Mouse (Mus musculus) liver, embryonic 14.5 days (tissue): ENCODE data around the gene Hipk3. TPM values are rescaled to one million over a fixed set of nuclear protein-coding genes. Genes with fewer than 3 reads are reported as not detected.

ENCODE experiments used
- ATAC-seq: fragments of 200-750 bp; cut with Nextera tagmentation; 2 replicates; pipeline ENCODE4 v1.8.0; 2017; ENCODE audit warnings: moderate number of reproducible peaks, mild to moderate bottlenecking, moderate library complexity; ENCODE audit not compliant: insufficient read depth
- DNase-seq, 3 experiments: peaks; one replicate each; pipeline ENCODE4 v3.0.0-alpha.2; 2012 to 2013; ENCODE audit warnings: low read depth in 3 of 3, low spot score in 3 of 3
- H3K27ac ChIP-seq: fragments of 300-500 bp; sonication (generic); 2 replicates; pipeline ENCODE4 v1.5.1; 2014; ENCODE audit warnings: moderate library complexity, mild to moderate bottlenecking, control low read depth, inconsistent platforms
- H3K27me3 ChIP-seq: fragments of 300-500 bp; sonication (generic); 2 replicates; pipeline ENCODE4 v1.6.1; 2014; ENCODE audit warnings: mild to moderate bottlenecking, low read length, moderate library complexity; ENCODE audit not compliant: control insufficient read depth, insufficient read depth
- H3K36me3 ChIP-seq: fragments of 300-500 bp; sonication (generic); replicated peaks from 2 replicates; pipeline ENCODE4 v1.6.1; 2014; ENCODE audit warnings: low read depth; ENCODE audit not compliant: control insufficient read depth, insufficient read depth
- H3K4me1 ChIP-seq, 2 experiments: fragments of 200-500 bp in 1 of 2; fragments of 300-500 bp in 1 of 2; sonication (generic) in 1 of 2; replicated peaks; 2 replicates each; pipeline ENCODE4 v1.6.1; 2012 to 2014; ENCODE audit warnings: antibody characterized with exemption in 1 of 2, inconsistent platforms in 1 of 2, low read length in 1 of 2; ENCODE audit not compliant: control insufficient read depth in 2 of 2, insufficient read depth in 2 of 2
- H3K4me2 ChIP-seq: fragments of 300-500 bp; sonication (generic); 2 replicates; pipeline ENCODE4 v1.6.1; 2014; ENCODE audit warnings: low read depth, mild to moderate bottlenecking, control low read depth, moderate library complexity
- H3K4me3 ChIP-seq, 2 experiments: fragments of 200-500 bp in 1 of 2; fragments of 300-500 bp in 1 of 2; sonication (generic) in 1 of 2; 2 replicates each; pipeline ENCODE4 v1.5.1; 2012 to 2014; ENCODE audit warnings: low read depth in 2 of 2, low read length in 2 of 2, mild to moderate bottlenecking in 2 of 2, control low read depth in 1 of 2, inconsistent platforms in 1 of 2, moderate library complexity in 1 of 2; ENCODE audit not compliant: insufficient read depth in 1 of 2
- H3K9ac ChIP-seq: fragments of 300-500 bp; sonication (generic); replicated peaks from 2 replicates; pipeline ENCODE4 v1.6.1; 2014; ENCODE audit warnings: mild to moderate bottlenecking, control low read depth, moderate library complexity
- H3K9me3 ChIP-seq: fragments of 300-500 bp; sonication (generic); 2 replicates; pipeline ENCODE4 v1.6.1; 2016; ENCODE audit warnings: low read length, mixed read lengths; ENCODE audit not compliant: control insufficient read depth
- CTCF ChIP-seq: IDR thresholded peaks from 2 replicates; pipeline ENCODE4 v1.5.1; 2016; ENCODE audit warnings: antibody characterized with exemption, low read depth, control low read depth
- EP300 ChIP-seq: IDR thresholded peaks from 2 replicates; pipeline ENCODE4 v1.6.1; 2016; ENCODE audit warnings: antibody characterized with exemption, low read depth
- WGBS: fragments of 180-500 bp; shearing (Covaris S2); extraction: QIAGEN DNeasy Blood & Tissue Kit; methylation state at CpG from one replicate; pipeline ENCODE4 v1.1.7; 2014; ENCODE audit not compliant: insufficient replicate concordance; 5-methylcytosine and 5-hydroxymethylcytosine counted together
- polyA plus RNA-seq, 2 experiments: library from polyadenylated mRNA; depleted of rRNA in 1 of 2; stranded (reverse) in 1 of 2; unstranded in 1 of 2; fragments of >200 nt; fragmentation: Nextera tagmentation in 1 of 2; extraction: Ambion mirVana in 1 of 2; gene quantifications; 2 replicates each; pipeline versions ENCODE4 v1.2.1 to v1.2.3; 2012 to 2014

The Hipk3 gene
- polyA plus RNA-seq, 2 experiments, result 7.0 to 8.2 TPM

GRCm38 (mm10) chr2:104457106-104457505 is 37.1 kb downstream of the Hipk3 start:
- 19% methylated on average over 3 of the region's 3 CpGs for WGBS

GRCm38 (mm10) chr2:104450685-104451084 is 43.6 kb downstream of the Hipk3 start:
- no peak overlapping the region for H3K4me3 ChIP-seq
- no peaks in the 10 kb centered on the region for H3K36me3 ChIP-seq
- H3K27ac ChIP-seq, result no peak overlapping the region
- H3K9me3 ChIP-seq, result no peaks in the 10 kb centered on the region
- no peak overlapping the region for H3K4me2 ChIP-seq
- H3K9ac ChIP-seq, result no peak overlapping the region
- ATAC-seq (no peak), DNase-seq (no peak)
- no peak for TF ChIP-seq CTCF
- TF ChIP-seq EP300, result no peak
- H3K27me3 ChIP-seq, result no peaks in the 10 kb centered on the region
- peaks cover 0 to 5% of the 10 kb centered on the region in 2 experiments; a peak in 2 of 4 replicates for H3K4me1 ChIP-seq
- 25% methylated on average over 3 of the region's 3 CpGs for WGBS

More at GRCm38 (mm10) chr2:104457106-104457505, 37.1 kb downstream of the Hipk3 start:
- H3K4me1 ChIP-seq, result peaks cover 2 to 9% of the 10 kb centered on the region in 2 experiments; a peak in 3 of 4 replicates
- H3K27ac ChIP-seq, result no peak overlapping the region
- DNase-seq, result no peak
- H3K4me3 ChIP-seq, result no peak overlapping the region
- ATAC-seq, result no peak
- no peaks in the 10 kb centered on the region for H3K36me3 ChIP-seq
- no peak overlapping the region for H3K9ac ChIP-seq
- no peak overlapping the region for H3K4me2 ChIP-seq
- no peaks in the 10 kb centered on the region for H3K9me3 ChIP-seq
- H3K27me3 ChIP-seq, result no peaks in the 10 kb centered on the region
- TF ChIP-seq EP300 (no peak), CTCF (no peak)

GRCm38 (mm10) chr2:104449191-104449590 is 45.1 kb downstream of the Hipk3 start:
- TF ChIP-seq CTCF, result no peak
- TF ChIP-seq EP300, result no peak
- H3K4me3 ChIP-seq, result no peak overlapping the region
- H3K27ac ChIP-seq, result no peak overlapping the region
- no peaks in the 10 kb centered on the region for H3K9me3 ChIP-seq
- H3K36me3 ChIP-seq, result no peaks in the 10 kb centered on the region
- DNase-seq (no peak), ATAC-seq (no peak)
- no peaks in the 10 kb centered on the region for H3K27me3 ChIP-seq
- H3K4me1 ChIP-seq, result peaks cover 0 to 5% of the 10 kb centered on the region in 2 experiments; a peak in 2 of 4 replicates
- no peak overlapping the region for H3K4me2 ChIP-seq
- no peak overlapping the region for H3K9ac ChIP-seq
- WGBS, result 87% methylated on average over 1 of the region's 1 CpGs

- ATAC-seq, result no peak
- WGBS, result 84% methylated on average over 4 of the region's 4 CpGs
- H3K9ac ChIP-seq, result no peak overlapping the region
These were observed 46.0 kb downstream of the Hipk3 start for GRCm38 (mm10) chr2:104448201-104448600.

GRCm38 (mm10) chr2:104446016-104446415 is 48.2 kb downstream of the Hipk3 start:
- 30% methylated on average over 1 of the region's 1 CpGs for WGBS
- Histone ChIP-seq H3K27ac (no peak overlapping the region), H3K4me2 (no peak overlapping the region), H3K4me1 (peaks cover 0 to 3% of the 10 kb centered on the region in 2 experiments; a peak in 2 of 4 replicates), H3K27me3 (no peaks in the 10 kb centered on the region), H3K9me3 (no peaks in the 10 kb centered on the region), H3K36me3 (no peaks in the 10 kb centered on the region; the same call in 1 of the 2 replicates), H3K9ac (no peak overlapping the region), H3K4me3 (no peak overlapping the region)
- ATAC-seq, result no peak
- no peak for TF ChIP-seq CTCF
- TF ChIP-seq EP300, result no peak
- DNase-seq, result no peak

More at GRCm38 (mm10) chr2:104448201-104448600, 46.0 kb downstream of the Hipk3 start:
- Histone ChIP-seq H3K4me1 (peaks cover 0 to 5% of the 10 kb centered on the region in 2 experiments; a peak in 2 of 4 replicates), H3K9me3 (no peaks in the 10 kb centered on the region), H3K27me3 (no peaks in the 10 kb centered on the region), H3K4me3 (no peak overlapping the region), H3K36me3 (no peaks in the 10 kb centered on the region), H3K4me2 (no peak overlapping the region), H3K27ac (no peak overlapping the region)
- DNase-seq, result no peak
- TF ChIP-seq CTCF, result no peak
- no peak for TF ChIP-seq EP300
